8 mouse cellular contexts compared by ENCODE assay signal in genomic region chr2:13544193-13544824, GRCm38 (mm10). TPM values are rescaled to one million over a fixed set of nuclear protein-coding genes. Genes with fewer than 3 reads are reported as not detected.
DNase-seq lines count a peak whose midpoint lies in the region; ATAC-seq lines count a peak whose summit lies in the region.

Gene Trdmt1, minus strand, starts transcription at chr2:13544668.

- H3K27me3 ChIP-seq in heart, embryonic 14.5 days (ENCODE audit: control insufficient read depth, insufficient read depth, low read length) = no peaks in the 10 kb centered on the region
- H3K27me3 ChIP-seq in liver, embryonic 12.5 days (replicated peaks) = no peaks in the 10 kb centered on the region
- H3K27me3 ChIP-seq in splenic B cell, adult 2 months (ENCODE audit: control insufficient read depth, insufficient read depth, low read length, poor library complexity, severe bottlenecking) = no peaks in the 10 kb centered on the region

- peak; percentile 98 for ATAC-seq in heart, embryonic 14.5 days (ENCODE audit: insufficient number of reproducible peaks, insufficient read depth, low FRiP score, low read depth)
- peak; percentile 100 for ATAC-seq in liver, embryonic 12.5 days

- peak; percentile 65 to 70 for DNase-seq in CD8-positive naive resting alpha-beta T cell, adult 2 months (ENCODE audit: low read depth in 2 of 2, low spot score in 2 of 2)
- DNase-seq in c-Kit-negative CD71-positive TER-119-positive erythroid progenitor cells, embryonic 14.5 days (ENCODE audit: low read depth, low spot score) = peak; percentile 88
- DNase-seq in fibroblast of lung, adult 2 months (ENCODE audit: low read depth) = peak; percentile 53
- DNase-seq in kidney, postnatal 10 days = peak; percentile 91
- DNase-seq in naive thymus-derived CD4-positive, alpha-beta T cell, adult 2 months (ENCODE audit: low read depth) = peak; percentile 90
- DNase-seq in splenic B cell, adult 2 months (ENCODE audit: low read depth, low spot score) = peak; percentile 85

- WGBS in heart, embryonic 14.5 days = 1% methylated on average over 39 of the region's 39 CpGs
- WGBS in liver, embryonic 12.5 days (ENCODE audit: insufficient replicate concordance) = under 1% methylated on average over 39 of the region's 39 CpGs

- H3K4me2 ChIP-seq in heart, embryonic 14.5 days (ENCODE audit: low read length) = peak within 1 kb of the TSS; percentile 75
- H3K4me2 ChIP-seq in liver, embryonic 12.5 days = peak within 1 kb of the TSS; percentile 85

- peak within 1 kb of the TSS; percentile 95 to 97 for H3K27ac ChIP-seq in heart, embryonic 14.5 days (replicated peaks in 1 of 2; ENCODE audit: control insufficient read depth in 1 of 2, insufficient read depth in 1 of 2, low read depth in 2 of 2, low read length in 2 of 2)
- H3K27ac ChIP-seq in liver, embryonic 12.5 days = peak within 1 kb of the TSS; percentile 96

- peaks cover 0 to 5% of the 10 kb centered on the region in 2 experiments; a peak in 2 of 4 replicates for H3K4me1 ChIP-seq in heart, embryonic 14.5 days (ENCODE audit: control insufficient read depth in 2 of 2, insufficient read depth in 2 of 2, low read length in 2 of 2)
- H3K4me1 ChIP-seq in liver, embryonic 12.5 days = peaks cover 37% of the 10 kb centered on the region

- peak within 1 kb of the TSS; percentile 87 for H3K9ac ChIP-seq in heart, embryonic 14.5 days (ENCODE audit: low read length)
- H3K9ac ChIP-seq in liver, embryonic 12.5 days = peak within 1 kb of the TSS; percentile 79

- peak within 1 kb of the TSS; percentile 70 to 84 for H3K4me3 ChIP-seq in heart, embryonic 14.5 days (ENCODE audit: control insufficient read depth in 1 of 2, insufficient read depth in 1 of 2, low read depth in 1 of 2, low read length in 2 of 2)
- peak within 1 kb of the TSS; percentile 70 for H3K4me3 ChIP-seq in liver, embryonic 12.5 days

- no peaks in the 10 kb centered on the region for H3K36me3 ChIP-seq in heart, embryonic 14.5 days (ENCODE audit: control insufficient read depth, insufficient read depth, low read length)
- no peaks in the 10 kb centered on the region for H3K36me3 ChIP-seq in liver, embryonic 12.5 days
- no peaks in the 10 kb centered on the region for H3K36me3 ChIP-seq in splenic B cell, adult 2 months (ENCODE audit: control insufficient read depth, insufficient read depth, low read length, poor library complexity, severe bottlenecking)

- no peaks in the 10 kb centered on the region for H3K9me3 ChIP-seq in heart, embryonic 14.5 days (ENCODE audit: control insufficient read depth, low read length)
- no peaks in the 10 kb centered on the region for H3K9me3 ChIP-seq in liver, embryonic 12.5 days (replicated peaks)

RNA-seq across cellular contexts. Expression of gene Trdmt1, which starts in this region (rescaled TPM):
- 10.0 and 11.8 TPM in 2 replicates for polyA plus RNA-seq in heart, embryonic 14.5 days (2014; fragmentation: Nextera tagmentation; extraction: Ambion mirVana)
- 6.3 and 6.6 TPM in 2 replicates for polyA plus RNA-seq in liver, embryonic 12.5 days (2016; fragmentation: Nextera tagmentation; extraction: Ambion mirVana)

Comparison
In these comparisons a context has a peak if more than half of its experiments do, and no peak if none do; other contexts are left out.
1. Peak in every context shown above with its lines: DNase-seq, ATAC-seq, H3K4me3 ChIP-seq and H3K27ac ChIP-seq.